Mouse (Mus musculus): ENCODE measurements around the gene Kcnh4.
A peak's percentile ranks its signal among the peaks of the same experiment; 100 is the strongest.

Kcnh4 gene

DNA sequence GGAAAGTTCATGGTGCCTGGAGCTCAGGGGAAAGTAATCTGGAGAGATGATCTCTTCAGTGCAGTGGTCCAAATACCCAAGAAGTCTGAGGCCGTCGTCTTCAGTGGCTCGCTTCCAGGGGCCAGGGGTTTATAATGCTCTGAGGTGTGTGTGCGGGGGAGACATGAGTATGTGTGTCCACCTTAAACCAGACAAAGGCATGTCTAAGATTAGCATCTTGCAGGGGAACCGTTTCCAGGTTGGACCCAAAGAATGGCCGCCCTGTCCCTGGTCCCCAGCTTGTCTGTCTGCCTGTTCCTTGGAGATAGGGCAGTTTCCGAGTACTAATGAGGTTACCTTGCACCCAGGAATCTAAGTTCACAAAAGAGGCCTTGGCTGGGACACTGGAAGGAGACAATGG, 3.1 kb upstream of the Kcnh4 start, which contains the start of gene Hcrt:
Gene Hcrt (minus strand): TSS at position 101 of the 400 bp plus-strand sequence.
- DNase-seq (ENCODE audit: low spot score), result no peak

- peak; percentile 75 for DNase-seq (ENCODE audit: low spot score)
Observed at GRCm38 (mm10) chr11:100761547-100762045, 1.9 kb upstream of the Kcnh4 start.

DNA sequence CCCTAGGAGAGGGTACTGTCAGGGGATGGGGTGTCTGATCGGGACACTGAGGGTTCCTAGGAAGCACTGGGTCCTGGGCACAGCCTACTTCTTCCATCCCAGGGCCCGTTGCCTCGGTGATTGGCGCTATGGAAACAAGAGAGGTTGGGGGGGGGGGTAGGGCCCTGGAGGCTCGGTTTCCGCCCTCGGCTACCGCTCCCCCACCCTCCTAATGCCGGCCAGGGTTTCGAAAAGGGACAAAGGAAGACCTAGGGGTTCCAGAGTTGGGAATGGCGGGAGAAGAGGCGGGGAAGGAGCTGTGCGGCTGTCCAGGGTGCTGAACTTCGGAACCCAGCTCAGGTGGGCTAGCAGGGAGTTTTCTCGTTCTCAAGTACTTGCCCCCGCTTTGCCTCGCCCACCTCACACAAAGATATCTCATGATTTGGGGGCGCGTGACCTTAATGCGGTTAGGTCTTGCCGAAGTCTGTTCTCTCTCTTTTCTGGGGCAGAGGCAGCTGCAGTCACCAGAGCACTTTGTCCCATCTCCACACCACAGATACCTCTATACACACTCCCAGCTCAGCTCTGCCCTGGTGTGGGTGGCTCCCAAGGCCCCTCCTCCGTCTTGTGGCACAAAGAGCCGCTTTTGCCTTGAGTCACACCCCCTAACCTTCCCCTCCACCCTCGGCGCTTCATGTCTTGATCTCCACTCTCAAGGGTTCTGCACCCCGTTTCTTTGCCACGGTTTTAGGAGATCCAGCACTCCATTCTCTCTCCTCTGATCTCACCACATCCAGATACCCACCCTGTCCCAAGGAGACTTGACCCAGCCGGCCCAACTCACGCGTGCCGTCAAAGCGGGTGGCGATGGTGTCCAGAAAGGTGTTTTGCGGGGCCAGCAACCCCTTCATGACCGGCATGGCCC, 783 bp downstream of the Kcnh4 start:
- DNase-seq (ENCODE audit: low spot score), result no peak

- no peak for DNase-seq (ENCODE audit: low spot score)
Observed at GRCm38 (mm10) chr11:100757566-100757965, 2.2 kb downstream of the Kcnh4 start.

DNA sequence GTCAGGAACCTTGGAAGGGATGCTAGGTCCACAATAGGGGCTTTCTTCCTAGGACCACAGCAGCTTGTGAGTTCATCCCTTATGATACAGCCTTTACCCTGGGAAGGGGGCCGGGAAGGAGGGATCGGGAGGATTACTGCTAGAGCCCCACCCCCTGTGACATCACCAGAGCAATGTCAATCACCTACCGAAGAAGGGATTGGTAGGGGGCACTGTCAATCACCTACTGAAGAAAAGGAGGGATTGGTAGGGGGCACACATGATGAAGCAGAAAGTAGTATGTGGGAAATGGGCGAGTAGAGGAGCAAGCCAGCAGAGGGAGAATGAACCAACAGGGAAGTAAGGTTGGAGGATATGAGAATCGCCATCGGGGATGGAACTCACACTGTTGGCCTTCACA, 3.3 kb downstream of the Kcnh4 start:
- no peak for DNase-seq (ENCODE audit: low spot score)

- no peak for DNase-seq (ENCODE audit: low spot score)
Observed at GRCm38 (mm10) chr11:100754693-100755057, 5.1 kb downstream of the Kcnh4 start.

DNA sequence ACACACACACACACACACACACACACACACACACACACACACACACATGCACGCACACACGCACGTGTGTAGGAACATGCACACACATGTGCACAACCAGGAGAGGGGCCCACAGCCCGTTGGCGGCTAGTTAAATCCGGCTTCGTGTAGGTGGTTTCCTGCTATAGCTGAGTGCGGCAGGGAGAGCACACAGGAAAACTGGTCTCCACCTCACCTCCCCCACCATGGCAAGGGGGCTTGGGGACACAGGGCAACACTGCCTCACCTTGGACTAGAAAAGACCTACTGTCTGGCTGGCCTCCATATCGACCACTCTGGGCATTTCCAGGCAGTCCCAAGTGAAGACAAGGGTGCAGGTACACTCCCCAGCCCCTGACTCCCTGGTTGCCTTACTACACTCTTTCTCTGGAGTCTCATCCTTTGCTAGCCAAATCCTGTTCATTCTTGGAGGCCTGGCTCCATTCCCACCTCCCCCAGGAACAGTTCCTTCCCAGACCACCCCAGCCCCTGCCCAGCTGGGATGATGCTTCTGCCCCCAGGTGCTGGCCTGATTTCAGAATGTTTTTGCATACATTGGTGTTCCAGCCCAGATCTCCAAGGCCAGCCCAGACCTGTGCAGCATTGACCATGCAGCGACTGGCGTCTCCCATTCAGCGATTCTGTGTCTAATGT, 5.6 kb downstream of the Kcnh4 start:
- DNase-seq (ENCODE audit: low spot score), result no peak

DNA sequence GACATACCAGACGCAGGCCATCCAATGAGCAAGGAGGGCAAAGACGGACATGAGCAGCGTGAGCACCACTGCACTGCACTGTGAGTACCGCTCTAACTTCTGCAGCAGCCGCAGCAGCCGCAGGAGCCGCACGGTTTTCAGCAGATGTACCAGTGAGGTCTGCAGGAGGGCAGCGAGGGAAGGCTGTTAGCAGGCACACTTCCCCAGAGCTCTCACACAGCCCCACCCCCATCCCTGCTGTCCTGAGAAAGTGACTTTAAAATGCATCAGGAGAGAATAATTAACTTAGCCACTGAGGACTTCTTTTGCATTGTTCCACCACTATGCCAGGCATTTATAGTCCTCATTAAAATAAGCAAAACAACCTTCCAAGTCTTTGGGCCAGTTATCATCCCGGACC, 7.4 kb downstream of the Kcnh4 start:
- DNase-seq (ENCODE audit: low spot score), result no peak

DNA sequence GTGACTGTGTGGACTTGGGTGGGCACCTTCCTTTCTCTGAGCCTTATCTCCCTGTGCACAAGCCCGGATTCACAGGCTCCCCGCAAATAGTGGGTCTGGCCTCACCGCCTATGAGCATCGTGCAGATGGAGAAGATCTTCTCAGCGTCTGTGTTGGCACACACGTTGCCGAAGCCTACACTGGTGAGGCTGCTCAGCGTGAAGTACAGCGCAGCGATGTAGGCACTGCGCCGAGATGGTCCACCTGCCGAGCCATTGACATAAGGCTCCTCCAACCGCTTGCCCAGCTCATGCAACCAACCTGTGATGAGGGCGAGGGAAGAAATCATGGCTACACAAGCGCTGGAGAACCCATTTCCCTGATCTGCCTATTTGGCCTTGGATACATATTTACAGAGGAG, 9.6 kb downstream of the Kcnh4 start:
- DNase-seq (ENCODE audit: low spot score), result no peak

- DNase-seq (ENCODE audit: low spot score), result no peak
Observed at GRCm38 (mm10) chr11:100749469-100749868, 10.3 kb downstream of the Kcnh4 start.

DNA sequence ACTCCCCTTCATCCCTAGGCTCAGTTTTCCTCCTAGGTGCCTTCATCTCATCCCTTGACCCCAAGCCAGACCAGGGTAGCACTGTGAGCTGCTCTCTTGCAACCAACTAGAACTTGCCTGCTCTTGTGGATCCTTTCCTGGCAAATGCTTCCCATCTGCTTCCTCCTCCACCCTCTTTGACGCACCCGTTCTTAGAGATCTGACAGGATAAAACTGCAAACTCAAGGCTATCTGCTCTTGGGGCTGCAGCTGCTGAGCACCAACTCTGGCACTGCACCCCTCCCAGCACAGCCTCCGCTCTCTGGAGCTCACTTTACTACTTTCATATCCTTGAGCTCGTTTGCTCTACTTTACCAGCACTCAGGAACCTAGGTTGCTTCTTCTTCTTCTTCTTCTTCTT, 11.1 kb downstream of the Kcnh4 start:
- no peak for DNase-seq (ENCODE audit: low spot score)

DNA sequence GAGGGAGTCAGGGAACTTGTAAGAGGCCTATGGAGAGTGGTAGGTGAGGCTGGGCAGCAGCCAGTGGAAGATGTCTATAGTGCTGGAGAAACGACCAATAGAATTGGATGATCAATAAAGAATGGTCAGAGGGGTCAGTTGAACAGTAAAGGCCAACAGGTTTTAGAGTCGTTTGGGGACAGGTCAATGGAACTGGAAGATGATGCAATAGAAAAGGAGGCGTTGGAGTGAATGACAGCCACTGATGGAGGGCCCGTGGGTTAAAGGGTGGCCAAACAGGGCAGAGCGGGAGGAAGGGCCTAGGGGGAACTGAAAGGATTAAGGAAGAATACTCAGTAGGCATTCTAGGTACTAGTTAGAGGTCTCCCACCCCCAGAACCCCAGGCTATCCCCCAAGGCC, 12.6 kb downstream of the Kcnh4 start:
- DNase-seq (ENCODE audit: low spot score), result no peak

DNA sequence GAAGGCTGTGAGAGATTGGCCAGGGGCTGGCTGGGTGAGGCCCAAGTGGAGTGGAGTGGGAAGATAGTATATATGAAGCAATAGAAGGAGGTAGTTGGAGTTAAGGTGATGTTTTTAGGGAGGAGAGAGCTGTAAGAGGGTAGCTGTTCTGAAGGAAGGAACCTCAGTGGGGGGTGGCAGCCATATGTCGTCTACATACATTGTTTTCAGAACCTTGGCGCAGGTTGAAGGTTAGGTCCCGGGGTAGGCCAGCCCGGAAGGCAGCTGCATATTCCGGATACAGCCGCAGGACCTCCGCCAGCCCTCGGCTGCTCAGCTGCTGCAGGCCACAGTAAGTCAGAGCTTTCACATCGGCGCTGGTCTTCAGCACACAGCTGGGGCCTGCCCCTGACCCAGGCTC, 13.2 kb downstream of the Kcnh4 start:
- DNase-seq (ENCODE audit: low spot score), result no peak

DNA sequence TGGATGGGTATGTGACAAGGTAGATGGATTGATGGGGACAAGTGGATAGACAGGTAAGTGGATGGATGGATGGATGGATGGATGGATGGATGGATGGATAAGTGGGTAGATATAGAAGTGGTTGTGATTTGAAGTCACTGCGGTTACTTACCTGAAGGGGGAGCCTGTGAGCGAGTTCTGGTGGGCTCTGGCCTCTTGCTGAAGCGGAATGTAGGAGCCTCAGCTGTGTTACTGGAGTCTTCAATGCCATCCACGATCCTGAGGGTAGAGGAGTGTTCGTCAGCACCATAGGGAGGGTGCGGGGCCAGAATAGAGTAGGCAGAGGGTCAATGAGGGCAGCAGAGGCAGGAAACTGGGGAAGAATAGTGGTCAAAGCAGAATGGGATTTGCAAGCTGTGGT, 14.7 kb downstream of the Kcnh4 start:
- DNase-seq (ENCODE audit: low spot score), result no peak

- DNase-seq (ENCODE audit: low spot score), result no peak
Observed at GRCm38 (mm10) chr11:100741348-100741747, 18.4 kb downstream of the Kcnh4 start.

- DNase-seq (ENCODE audit: low spot score), result no peak
Observed at GRCm38 (mm10) chr11:100738749-100739148, 21.0 kb downstream of the Kcnh4 start.

GRCm38 (mm10) chr11:100738066-100738604, 21.6 kb downstream of the Kcnh4 start, which contains the start of gene Rab5c:
Gene Rab5c (minus strand): TSS chr11:100738215.
- DNase-seq (ENCODE audit: low spot score), result peak; percentile 98

- no peak for DNase-seq (ENCODE audit: low spot score)
Observed at GRCm38 (mm10) chr11:100737105-100737733, 22.5 kb downstream of the Kcnh4 start.

GRCm38 (mm10) chr11:100736746-100737080, 23.0 kb downstream of the Kcnh4 start:
- no peak for DNase-seq (ENCODE audit: low spot score)

DNA sequence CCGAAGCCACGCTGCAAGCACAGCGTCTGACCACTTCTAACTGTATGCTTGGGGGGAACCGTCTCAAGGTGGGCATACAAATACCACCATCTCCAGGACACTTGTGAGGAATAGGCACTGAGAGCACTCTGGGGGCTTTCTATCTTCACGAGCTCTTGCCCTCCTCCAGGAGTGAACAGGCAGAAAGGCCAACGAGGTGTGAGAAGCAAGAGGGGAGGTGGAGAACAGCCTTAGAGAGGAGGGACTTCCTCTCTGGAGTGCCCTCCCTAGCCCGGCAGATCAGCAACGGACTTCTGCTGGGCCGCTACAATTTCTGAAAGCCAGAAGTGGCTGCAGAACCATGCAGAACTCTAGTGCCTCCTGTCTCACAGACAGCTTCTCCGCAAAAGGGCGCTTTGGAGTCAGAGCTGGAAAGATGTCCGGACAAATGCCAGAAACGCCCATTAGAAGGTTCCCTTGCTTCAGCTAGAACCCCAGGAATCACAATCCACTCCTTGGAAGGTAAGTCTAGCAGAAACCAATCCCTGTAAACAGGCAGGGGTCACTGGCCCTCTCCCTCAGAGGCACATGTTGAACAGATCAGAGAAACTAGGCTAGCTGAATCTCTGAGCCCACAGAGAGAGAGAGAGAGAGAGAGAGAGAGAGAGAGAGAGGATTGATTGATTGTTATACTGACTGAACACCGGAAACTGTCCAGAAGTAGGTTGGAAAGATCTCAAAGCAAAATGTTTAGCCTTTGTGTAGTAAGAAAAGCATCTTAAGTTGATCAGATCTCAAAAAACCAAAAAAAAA, 23.6 kb downstream of the Kcnh4 start:
- no peak for DNase-seq (ENCODE audit: low spot score)

- DNase-seq (ENCODE audit: low spot score), result no peak
Observed at GRCm38 (mm10) chr11:100735134-100735865, 24.4 kb downstream of the Kcnh4 start.

Data from spleen, adult 12 weeks (tissue).